Mouse (Mus musculus) lung, embryonic 14.5 days (tissue): ENCODE results near the gene Lum. TPM values are rescaled to one million over a fixed set of nuclear protein-coding genes. Genes with fewer than 3 reads are reported as not detected.
A peak's percentile ranks its signal among the peaks of the same experiment; 100 is the strongest.

Experiments
- ATAC-seq: fragments of 200-750 bp; cut with Nextera tagmentation; 2 replicates; pipeline ENCODE4 v1.8.0; 2017; ENCODE audit warnings: mild to moderate bottlenecking, moderate TSS enrichment, moderate library complexity; ENCODE audit not compliant: insufficient read depth
- DNase-seq: peaks from one replicate; pipeline ENCODE4 v3.0.0-alpha.2; 2015
- H3K27ac ChIP-seq: fragments of 300-500 bp; sonication (generic); 2 replicates; pipeline ENCODE4 v1.5.1; 2014; ENCODE audit warnings: low read depth, mild to moderate bottlenecking, moderate library complexity
- H3K27me3 ChIP-seq: fragments of 300-500 bp; sonication (generic); 2 replicates; pipeline ENCODE4 v1.6.1; 2014; ENCODE audit warnings: low read length, control low read depth; ENCODE audit not compliant: insufficient read depth
- H3K36me3 ChIP-seq: fragments of 300-500 bp; sonication (generic); 2 replicates; pipeline ENCODE4 v1.6.1; 2014; ENCODE audit warnings: control low read depth; ENCODE audit not compliant: insufficient read depth
- H3K4me1 ChIP-seq: fragments of 300-500 bp; sonication (generic); 2 replicates; pipeline ENCODE4 v1.6.1; 2014; ENCODE audit warnings: antibody characterized with exemption, control low read depth; ENCODE audit not compliant: insufficient read depth
- H3K4me2 ChIP-seq: fragments of 300-500 bp; sonication (generic); 2 replicates; pipeline ENCODE4 v1.6.1; 2014; ENCODE audit warnings: mild to moderate bottlenecking
- H3K4me3 ChIP-seq: fragments of 300-500 bp; sonication (generic); 2 replicates; pipeline ENCODE4 v1.5.1; 2014; ENCODE audit warnings: low read depth, low read length
- H3K9ac ChIP-seq: fragments of 300-500 bp; sonication (generic); 2 replicates; pipeline ENCODE4 v1.6.1; 2014
- H3K9me3 ChIP-seq: fragments of 300-500 bp; sonication (generic); 2 replicates; pipeline ENCODE4 v1.6.1; 2016; ENCODE audit warnings: low read depth, low read length, control low read depth
- CTCF ChIP-seq: IDR thresholded peaks from 2 replicates; pipeline ENCODE4 v1.5.1; 2016; ENCODE audit warnings: antibody characterized with exemption, low read depth
- WGBS: fragments of 180-500 bp; shearing (Covaris S2); extraction: QIAGEN DNeasy Blood & Tissue Kit; methylation state at CpG from one replicate; pipeline ENCODE4 v1.1.7; 2014; 5-methylcytosine and 5-hydroxymethylcytosine counted together
- polyA plus RNA-seq: library from polyadenylated mRNA; unstranded; fragments of >200 nt; fragmentation: Nextera tagmentation; extraction: Ambion mirVana; gene quantifications from 2 replicates; pipeline ENCODE4 v1.2.1, GENCODE M21; 2014

Gene Lum
- polyA plus RNA-seq, 1 experiment from 2014 or later, result 41.8 TPM

DNA sequence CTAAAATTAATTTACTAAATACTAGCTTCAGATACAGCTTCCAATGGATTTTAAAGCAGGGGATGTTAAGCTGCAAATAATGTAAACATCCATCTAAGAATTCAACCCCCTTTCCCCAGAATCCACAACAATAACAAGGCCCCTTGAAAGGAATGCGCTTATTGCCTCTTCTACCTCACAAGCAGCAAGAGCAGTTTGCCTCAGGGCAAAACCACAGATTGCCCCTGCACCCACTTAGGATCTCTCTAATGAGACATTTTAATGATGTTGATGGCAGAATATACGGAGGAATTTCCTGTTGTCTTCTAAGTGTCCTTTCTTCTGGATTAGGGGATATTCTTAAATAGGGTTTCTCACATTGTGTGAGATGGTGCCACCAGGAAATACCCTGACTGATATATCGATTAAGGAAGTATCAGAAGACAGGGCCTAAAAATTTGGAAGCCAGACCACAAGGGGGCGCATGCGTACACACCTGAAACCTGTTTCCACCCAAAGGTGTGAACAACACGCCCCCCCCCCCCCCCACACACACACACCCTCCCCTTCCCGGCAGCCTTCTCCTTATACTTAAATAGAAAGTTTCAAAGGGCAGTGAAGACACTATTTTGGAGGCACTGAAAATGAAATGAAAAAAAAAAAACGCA is 2.7 kb downstream of the Lum start:
- H3K27ac ChIP-seq, result peak overlapping the region; percentile 21; the same call in 1 of the 2 replicates
- no peaks in the 10 kb centered on the region for H3K27me3 ChIP-seq
- H3K36me3 ChIP-seq, result no peaks in the 10 kb centered on the region
- peak; percentile 30 for DNase-seq
- H3K4me1 ChIP-seq, result 0 out of 2 replicates have a peak, but pooled peaks cover 2% of the 10 kb centered on the region
- H3K4me3 ChIP-seq, result peak overlapping the region; percentile 15; the same call in 1 of the 2 replicates
- H3K9me3 ChIP-seq, result no peaks in the 10 kb centered on the region
- 57% methylated on average over 8 of the region's 8 CpGs for WGBS
- H3K9ac ChIP-seq, result no peak overlapping the region
- ATAC-seq, result no peak
- TF ChIP-seq CTCF, result peak; percentile 38
- H3K4me2 ChIP-seq, result peak overlapping the region; percentile 16; the same call in 1 of the 2 replicates

DNA sequence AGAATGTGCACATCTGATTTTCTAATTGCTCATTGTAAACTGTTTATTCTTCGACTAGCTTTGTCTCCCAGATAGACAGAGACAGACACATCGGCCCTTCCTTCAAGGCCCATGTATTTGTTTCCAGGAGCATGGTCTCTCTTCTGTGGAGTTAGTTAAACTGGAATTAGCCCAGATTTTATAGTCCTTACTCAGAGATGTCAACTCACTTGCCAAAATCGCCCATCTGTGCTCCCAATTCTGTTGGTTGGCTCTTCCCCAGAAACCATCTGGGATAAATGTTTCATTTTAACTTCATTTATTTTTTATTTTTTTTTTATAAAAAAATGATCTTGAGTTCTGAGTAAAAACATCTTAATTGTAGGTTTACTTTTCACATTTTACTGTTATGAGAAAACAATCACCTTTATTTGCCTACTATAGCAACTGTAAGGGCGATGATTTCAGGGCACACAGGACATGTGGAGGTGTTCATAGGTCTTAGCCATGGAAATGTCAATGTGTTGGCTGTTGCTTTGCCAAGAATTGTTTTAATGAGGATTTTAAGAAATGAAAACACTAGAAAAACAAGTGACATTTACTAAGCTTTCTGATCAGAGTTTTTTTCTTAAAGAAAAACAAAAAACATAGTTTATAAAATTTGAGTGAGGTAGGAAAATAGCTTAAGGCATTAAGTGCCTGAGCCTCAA is 17.8 kb downstream of the Lum start:
- Histone ChIP-seq H3K27ac (no peak overlapping the region), H3K27me3 (no peaks in the 10 kb centered on the region), H3K9me3 (no peaks in the 10 kb centered on the region), H3K9ac (no peak overlapping the region), H3K4me1 (no peaks in the 10 kb centered on the region; the same call in 1 of the 2 replicates), H3K4me3 (no peak overlapping the region), H3K4me2 (no peak overlapping the region), H3K36me3 (no peaks in the 10 kb centered on the region)
- peak; percentile 58 for DNase-seq
- ATAC-seq, result no peak
- TF ChIP-seq CTCF, result no peak
- WGBS, result 68% methylated on average over 4 of the region's 4 CpGs

DNA sequence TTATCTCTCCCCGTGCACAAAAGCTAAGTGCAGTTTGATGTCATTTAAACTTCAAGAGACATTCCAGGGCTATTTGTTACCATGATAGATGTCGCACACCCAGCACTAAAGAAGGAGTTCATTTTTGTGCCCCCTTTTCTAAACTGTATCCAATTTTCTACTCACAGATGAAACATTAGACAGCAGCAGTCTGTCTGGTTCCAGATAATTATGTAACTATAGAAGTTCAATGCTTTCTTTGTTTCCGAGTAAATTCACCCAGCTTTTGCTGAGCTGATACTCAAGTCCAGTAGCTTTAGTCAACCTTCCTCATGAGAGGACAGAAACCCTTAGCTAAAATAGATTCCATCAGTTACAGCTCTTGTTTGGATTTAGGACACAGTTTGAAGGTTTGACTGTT is 19.2 kb downstream of the Lum start:
- H3K4me1 ChIP-seq, result no peaks in the 10 kb centered on the region; the same call in 1 of the 2 replicates
- peak; percentile 50 for DNase-seq
- WGBS, result 11% methylated on average over 3 of the region's 3 CpGs
- H3K4me2 ChIP-seq, result no peak overlapping the region
- H3K27ac ChIP-seq, result peak overlapping the region; percentile 71
- no peaks in the 10 kb centered on the region for H3K36me3 ChIP-seq
- H3K9ac ChIP-seq, result no peak overlapping the region
- no peak for ATAC-seq
- no peaks in the 10 kb centered on the region for H3K27me3 ChIP-seq
- no peak for TF ChIP-seq CTCF
- H3K4me3 ChIP-seq, result no peak overlapping the region
- no peaks in the 10 kb centered on the region for H3K9me3 ChIP-seq

DNA sequence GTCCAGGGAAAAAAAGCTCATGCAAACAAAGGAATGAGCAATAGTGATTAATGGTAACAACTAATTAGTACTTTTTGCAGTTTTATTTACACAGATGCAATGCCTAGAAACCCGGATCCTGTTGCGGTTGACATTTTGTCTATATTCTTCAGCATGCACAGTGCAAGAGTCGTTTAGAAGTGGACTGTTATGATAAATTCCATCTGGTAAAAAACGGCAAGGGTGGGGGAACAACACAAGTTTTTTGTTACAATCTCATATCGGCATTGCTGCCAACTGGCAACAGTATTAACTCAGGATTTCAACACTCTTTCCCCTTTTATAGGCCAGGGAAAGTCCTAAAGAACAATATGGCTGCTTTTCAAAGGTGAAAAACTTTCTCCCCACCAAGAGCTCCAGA is 22.2 kb downstream of the Lum start:
- no peaks in the 10 kb centered on the region for H3K9me3 ChIP-seq
- no peak for TF ChIP-seq CTCF
- H3K9ac ChIP-seq, result no peak overlapping the region
- H3K4me1 ChIP-seq, result no peaks in the 10 kb centered on the region; the same call in 1 of the 2 replicates
- ATAC-seq, result peak; percentile 73
- peak; percentile 84 for DNase-seq
- 39% methylated on average over 5 of the region's 5 CpGs for WGBS
- peak overlapping the region; percentile 61; the same call in 1 of the 2 replicates for H3K27ac ChIP-seq
- H3K4me2 ChIP-seq, result no peak overlapping the region
- H3K4me3 ChIP-seq, result no peak overlapping the region
- H3K27me3 ChIP-seq, result no peaks in the 10 kb centered on the region
- no peaks in the 10 kb centered on the region for H3K36me3 ChIP-seq

DNA sequence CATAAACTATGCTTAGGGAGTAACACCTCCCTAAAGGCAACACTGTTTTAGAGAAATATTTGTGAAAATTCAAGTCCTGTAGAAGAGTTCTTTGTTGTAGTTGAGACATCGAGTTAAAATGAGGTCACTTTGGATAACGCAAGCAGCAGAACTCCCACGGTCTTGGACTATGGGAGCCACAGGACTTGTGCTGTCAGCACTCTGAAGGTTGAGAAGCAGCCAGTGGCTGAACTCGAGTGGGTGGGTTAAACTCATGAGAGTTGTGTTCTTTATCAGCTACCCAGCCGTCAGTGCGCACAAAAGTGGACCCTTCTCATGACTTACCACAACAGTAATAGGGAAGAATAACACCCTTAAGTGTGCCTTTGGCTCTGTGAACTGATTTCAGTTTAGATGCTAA is 24.6 kb downstream of the Lum start:
- H3K27ac ChIP-seq, result no peak overlapping the region
- H3K4me2 ChIP-seq, result no peak overlapping the region
- H3K36me3 ChIP-seq, result no peaks in the 10 kb centered on the region
- no peaks in the 10 kb centered on the region; the same call in 1 of the 2 replicates for H3K4me1 ChIP-seq
- H3K9me3 ChIP-seq, result no peaks in the 10 kb centered on the region
- H3K27me3 ChIP-seq, result no peaks in the 10 kb centered on the region
- no peak for ATAC-seq
- no peak for DNase-seq
- H3K4me3 ChIP-seq, result no peak overlapping the region
- WGBS, result 63% methylated on average over 6 of the region's 6 CpGs
- no peak for TF ChIP-seq CTCF
- no peak overlapping the region for H3K9ac ChIP-seq

DNA sequence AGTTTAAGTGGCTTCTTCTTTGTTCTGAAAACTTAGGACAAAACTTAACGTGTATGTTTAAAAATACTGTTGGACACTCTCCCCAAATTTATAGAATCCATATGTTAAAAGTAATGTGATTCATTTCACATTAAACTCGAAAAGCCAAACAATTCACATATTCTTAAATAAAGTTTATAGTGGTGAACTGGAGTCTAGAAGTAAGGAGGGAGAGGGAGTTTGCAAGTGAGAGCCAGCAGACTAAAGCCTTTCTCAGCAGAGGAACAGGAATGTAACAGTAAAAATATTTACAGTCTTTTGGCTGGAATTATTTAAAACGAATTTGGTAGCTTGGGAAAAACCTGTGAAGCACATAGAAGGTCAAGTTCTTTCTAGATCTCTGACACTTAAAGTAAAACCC is 26.1 kb downstream of the Lum start:
- H3K4me3 ChIP-seq, result no peak overlapping the region
- no peak overlapping the region for H3K4me2 ChIP-seq
- WGBS, result 17% methylated on average over 3 of the region's 3 CpGs
- no peaks in the 10 kb centered on the region for H3K4me1 ChIP-seq
- no peak overlapping the region for H3K9ac ChIP-seq
- ATAC-seq, result no peak
- H3K9me3 ChIP-seq, result no peaks in the 10 kb centered on the region
- H3K27ac ChIP-seq, result peak overlapping the region; percentile 43; the same call in 1 of the 2 replicates
- no peak for DNase-seq
- TF ChIP-seq CTCF, result no peak
- H3K36me3 ChIP-seq, result no peaks in the 10 kb centered on the region
- no peaks in the 10 kb centered on the region for H3K27me3 ChIP-seq

DNA sequence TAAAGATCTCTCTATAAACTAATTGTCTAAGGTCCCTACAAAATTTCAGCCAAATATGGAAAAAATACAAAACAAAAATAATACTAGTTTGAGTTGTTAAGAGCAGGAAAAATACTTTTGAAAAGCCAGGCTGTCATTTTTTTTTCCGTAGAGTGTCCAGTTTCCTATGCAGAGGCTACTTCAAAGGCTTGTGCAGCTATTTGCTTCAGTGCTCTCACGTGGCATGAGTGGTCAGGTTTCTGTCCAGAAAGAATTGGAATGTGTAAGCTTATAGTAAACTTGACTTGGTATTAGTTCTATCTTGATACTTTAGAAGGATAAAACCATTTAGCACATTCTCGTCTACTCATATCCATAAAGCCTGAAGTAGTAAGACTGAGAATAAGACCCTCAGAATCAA is 26.8 kb downstream of the Lum start:
- H3K4me1 ChIP-seq, result no peaks in the 10 kb centered on the region
- peak overlapping the region; percentile 54; the same call in 1 of the 2 replicates for H3K27ac ChIP-seq
- H3K9me3 ChIP-seq, result no peaks in the 10 kb centered on the region
- H3K36me3 ChIP-seq, result no peaks in the 10 kb centered on the region
- no peak overlapping the region for H3K9ac ChIP-seq
- ATAC-seq (no peak), DNase-seq (no peak)
- no peak overlapping the region for H3K4me2 ChIP-seq
- H3K27me3 ChIP-seq, result no peaks in the 10 kb centered on the region
- no peak for TF ChIP-seq CTCF
- 49% methylated on average over 3 of the region's 3 CpGs for WGBS
- H3K4me3 ChIP-seq, result no peak overlapping the region
